Mouse (Mus musculus): ENCODE measurements around the gene Pdzk1ip1. TPM values are rescaled to one million over a fixed set of nuclear protein-coding genes. Genes with fewer than 3 reads are reported as not detected.

Gene Pdzk1ip1
- polyA plus RNA-seq (2015; fragmentation: Nextera tagmentation; extraction: Ambion mirVana): 292 and 326 TPM in 2 replicates

DNA sequence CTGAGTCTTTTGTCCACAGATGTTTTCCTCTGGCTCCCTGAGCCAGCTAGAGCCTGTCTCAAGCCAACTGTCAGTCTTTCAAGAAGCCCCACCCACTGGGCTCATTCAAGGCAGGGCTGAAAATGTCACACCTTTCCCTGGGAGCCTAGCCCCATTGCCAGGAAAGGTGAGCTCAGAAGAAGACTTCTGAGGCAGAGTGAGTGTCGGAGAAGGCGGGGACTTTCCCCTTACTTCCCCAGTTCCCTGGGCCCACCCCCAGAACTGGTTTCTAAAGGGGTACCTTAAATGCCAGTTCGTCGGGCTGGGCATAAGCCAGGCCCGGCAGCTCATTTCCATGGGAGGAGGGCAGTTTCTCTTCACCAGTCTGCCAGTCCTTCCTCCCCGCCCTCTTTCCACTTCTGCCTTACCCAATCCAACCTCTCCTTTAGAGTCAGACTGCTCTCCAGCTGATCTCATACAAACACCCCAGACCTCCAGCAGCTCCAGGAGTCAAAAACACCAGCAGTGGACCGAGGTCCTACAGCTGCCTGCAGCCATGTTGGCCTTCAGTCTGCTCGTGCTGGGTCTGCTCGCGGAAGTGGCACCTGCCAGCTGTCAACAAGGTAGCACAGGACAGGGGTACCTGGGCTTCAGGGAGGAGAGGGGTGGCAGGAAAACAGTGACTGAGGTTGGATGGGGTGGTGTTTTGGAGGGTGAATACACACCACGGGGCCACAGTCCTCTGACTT, at the start of gene Pdzk1ip1:
Gene Pdzk1ip1 (plus strand): TSS at position 98 of the 728 bp plus-strand sequence.
- H3K27ac ChIP-seq (ENCODE audit: low read length): peak within 1 kb of the TSS; percentile 85
- 9% methylated on average over 11 of the region's 11 CpGs for WGBS
- H3K9ac ChIP-seq (replicated peaks; ENCODE audit: low read length): peak within 1 kb of the TSS; percentile 53
- H3K36me3 ChIP-seq (ENCODE audit: insufficient read depth, low read length): no peaks in the 10 kb centered on the region
- 0 out of 2 replicates have a peak, but pooled peaks cover 18% of the 10 kb centered on the region for H3K4me1 ChIP-seq (ENCODE audit: insufficient read depth, low read length)
- peak; percentile 49 for ATAC-seq (ENCODE audit: low FRiP score, low TSS enrichment)
- no peaks in the 10 kb centered on the region for H3K27me3 ChIP-seq (ENCODE audit: insufficient read depth, low read length)
- peak within 1 kb of the TSS; percentile 41 for H3K4me2 ChIP-seq (replicated peaks; ENCODE audit: low read depth, low read length)
- H3K9me3 ChIP-seq (ENCODE audit: low read length): no peaks in the 10 kb centered on the region
- H3K4me3 ChIP-seq (ENCODE audit: low read length): peak within 1 kb of the TSS; percentile 37

DNA sequence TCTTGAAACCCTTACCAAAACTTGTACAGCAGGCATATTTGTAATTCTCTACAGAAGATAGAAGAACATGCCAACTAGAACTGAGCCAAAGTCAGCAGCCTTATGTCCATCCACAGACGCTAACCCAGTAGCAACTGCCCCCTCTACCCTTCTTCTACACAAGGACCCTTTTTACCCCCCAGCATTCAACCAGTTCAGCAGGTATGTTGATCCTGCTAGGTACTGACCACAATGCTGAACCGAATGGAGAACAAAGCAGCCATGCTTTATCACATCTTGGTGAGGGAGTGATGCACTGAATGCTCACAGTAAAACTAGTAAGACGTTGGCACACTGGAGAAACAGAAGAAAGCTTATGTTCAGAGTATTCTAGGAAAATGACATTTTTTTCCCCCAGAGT, 42.9 kb upstream of the Pdzk1ip1 start:
- no peaks in the 10 kb centered on the region for H3K9me3 ChIP-seq (ENCODE audit: low read length)
- H3K36me3 ChIP-seq (ENCODE audit: insufficient read depth, low read length): peaks cover 16% of the 10 kb centered on the region
- WGBS: 78% methylated on average over 3 of the region's 3 CpGs
- no peak overlapping the region for H3K27ac ChIP-seq (ENCODE audit: low read length)
- no peak for ATAC-seq (ENCODE audit: low FRiP score, low TSS enrichment)
- H3K4me2 ChIP-seq (replicated peaks; ENCODE audit: low read depth, low read length): no peak overlapping the region
- no peak overlapping the region for H3K4me3 ChIP-seq (ENCODE audit: low read length)
- H3K4me1 ChIP-seq (ENCODE audit: insufficient read depth, low read length): no peaks in the 10 kb centered on the region
- H3K9ac ChIP-seq (replicated peaks; ENCODE audit: low read length): no peak overlapping the region
- peaks cover 24% of the 10 kb centered on the region for H3K27me3 ChIP-seq (ENCODE audit: insufficient read depth, low read length)

DNA sequence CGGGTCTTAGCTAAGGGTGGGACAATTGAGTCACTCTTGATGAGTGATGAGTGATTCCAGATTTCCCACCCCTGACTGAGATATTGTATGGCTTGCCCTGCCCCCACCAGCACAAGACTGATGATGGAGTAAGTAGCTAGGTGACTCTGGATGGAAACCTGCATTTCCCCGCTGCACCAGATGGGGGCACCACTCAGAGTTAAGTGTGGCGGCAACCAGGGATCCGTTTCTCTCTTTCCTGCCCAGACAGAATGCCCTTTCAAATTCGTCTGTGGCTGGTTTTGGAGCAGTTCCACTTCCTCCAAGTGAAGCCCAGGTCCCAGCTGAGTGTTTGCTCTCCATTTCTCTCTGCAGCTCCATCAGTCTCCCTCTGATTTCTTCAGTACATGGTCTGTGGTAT, 40.8 kb upstream of the Pdzk1ip1 start:
- H3K4me1 ChIP-seq (ENCODE audit: insufficient read depth, low read length): peaks cover 4% of the 10 kb centered on the region
- H3K4me2 ChIP-seq (replicated peaks; ENCODE audit: low read depth, low read length): no peak overlapping the region
- H3K27ac ChIP-seq (ENCODE audit: low read length): no peak overlapping the region
- H3K9ac ChIP-seq (replicated peaks; ENCODE audit: low read length): no peak overlapping the region
- ATAC-seq (ENCODE audit: low FRiP score, low TSS enrichment): no peak
- WGBS: 6% methylated on average over 5 of the region's 5 CpGs
- H3K27me3 ChIP-seq (ENCODE audit: insufficient read depth, low read length): peaks cover 45% of the 10 kb centered on the region
- no peak overlapping the region for H3K4me3 ChIP-seq (ENCODE audit: low read length)
- no peaks in the 10 kb centered on the region; the same call in 1 of the 2 replicates for H3K36me3 ChIP-seq (ENCODE audit: insufficient read depth, low read length)
- no peaks in the 10 kb centered on the region for H3K9me3 ChIP-seq (ENCODE audit: low read length)

DNA sequence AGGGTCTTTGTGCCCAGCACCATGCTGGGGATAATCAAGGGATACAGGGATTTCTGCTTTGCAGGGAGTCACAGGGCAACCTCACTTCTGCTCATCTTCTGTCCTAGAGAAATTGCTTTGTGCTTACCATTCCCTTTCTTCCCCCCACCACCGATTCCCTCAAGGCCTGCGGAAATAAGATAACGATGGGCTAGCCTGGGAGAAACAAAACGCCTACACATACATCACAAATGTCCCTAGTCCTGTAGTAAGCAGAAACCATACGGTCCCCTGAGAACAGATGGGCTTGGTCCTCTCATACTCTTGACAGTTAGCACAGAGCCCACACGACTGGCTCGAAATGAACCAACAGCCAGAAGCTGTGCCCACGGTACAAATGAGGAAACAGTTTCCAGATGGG, 40.3 kb upstream of the Pdzk1ip1 start:
- Histone ChIP-seq H3K27ac (ENCODE audit: low read length) (no peak overlapping the region), H3K4me2 (replicated peaks; ENCODE audit: low read depth, low read length) (no peak overlapping the region), H3K4me1 (ENCODE audit: insufficient read depth, low read length) (peaks cover 4% of the 10 kb centered on the region), H3K4me3 (ENCODE audit: low read length) (no peak overlapping the region), H3K27me3 (ENCODE audit: insufficient read depth, low read length) (peaks cover 49% of the 10 kb centered on the region), H3K9ac (replicated peaks; ENCODE audit: low read length) (no peak overlapping the region), H3K9me3 (ENCODE audit: low read length) (no peaks in the 10 kb centered on the region), H3K36me3 (ENCODE audit: insufficient read depth, low read length) (no peaks in the 10 kb centered on the region; the same call in 1 of the 2 replicates)
- no peak for ATAC-seq (ENCODE audit: low FRiP score, low TSS enrichment)
- WGBS: 66% methylated on average over 8 of the region's 8 CpGs

DNA sequence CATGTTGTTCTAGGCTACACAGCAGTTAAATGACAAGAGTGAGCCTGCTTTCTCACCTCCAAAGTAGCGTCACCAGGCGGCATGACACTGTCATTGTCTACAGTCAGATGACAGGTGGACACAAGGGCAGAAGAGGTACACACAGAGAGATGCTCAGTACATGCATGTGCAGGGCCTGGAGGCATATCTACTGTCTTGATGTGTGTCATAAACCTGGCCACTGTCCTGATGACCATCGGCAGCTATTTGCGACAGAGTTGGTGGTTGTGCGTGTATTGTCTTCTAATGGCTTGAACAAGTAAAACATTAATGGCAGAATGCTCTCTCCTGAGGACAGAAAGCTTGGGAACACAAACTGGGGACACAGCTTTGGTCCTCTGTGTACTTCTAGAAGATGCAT, 37.3 kb upstream of the Pdzk1ip1 start:
- 70% methylated on average over 5 of the region's 5 CpGs for WGBS
- H3K4me1 ChIP-seq (ENCODE audit: insufficient read depth, low read length): peaks cover 4% of the 10 kb centered on the region
- peaks cover 78% of the 10 kb centered on the region for H3K27me3 ChIP-seq (ENCODE audit: insufficient read depth, low read length)
- H3K36me3 ChIP-seq (ENCODE audit: insufficient read depth, low read length): no peaks in the 10 kb centered on the region
- no peak for ATAC-seq (ENCODE audit: low FRiP score, low TSS enrichment)
- no peaks in the 10 kb centered on the region for H3K9me3 ChIP-seq (ENCODE audit: low read length)
- H3K27ac ChIP-seq (ENCODE audit: low read length): no peak overlapping the region
- H3K9ac ChIP-seq (replicated peaks; ENCODE audit: low read length): no peak overlapping the region
- no peak overlapping the region for H3K4me2 ChIP-seq (replicated peaks; ENCODE audit: low read depth, low read length)
- no peak overlapping the region for H3K4me3 ChIP-seq (ENCODE audit: low read length)

DNA sequence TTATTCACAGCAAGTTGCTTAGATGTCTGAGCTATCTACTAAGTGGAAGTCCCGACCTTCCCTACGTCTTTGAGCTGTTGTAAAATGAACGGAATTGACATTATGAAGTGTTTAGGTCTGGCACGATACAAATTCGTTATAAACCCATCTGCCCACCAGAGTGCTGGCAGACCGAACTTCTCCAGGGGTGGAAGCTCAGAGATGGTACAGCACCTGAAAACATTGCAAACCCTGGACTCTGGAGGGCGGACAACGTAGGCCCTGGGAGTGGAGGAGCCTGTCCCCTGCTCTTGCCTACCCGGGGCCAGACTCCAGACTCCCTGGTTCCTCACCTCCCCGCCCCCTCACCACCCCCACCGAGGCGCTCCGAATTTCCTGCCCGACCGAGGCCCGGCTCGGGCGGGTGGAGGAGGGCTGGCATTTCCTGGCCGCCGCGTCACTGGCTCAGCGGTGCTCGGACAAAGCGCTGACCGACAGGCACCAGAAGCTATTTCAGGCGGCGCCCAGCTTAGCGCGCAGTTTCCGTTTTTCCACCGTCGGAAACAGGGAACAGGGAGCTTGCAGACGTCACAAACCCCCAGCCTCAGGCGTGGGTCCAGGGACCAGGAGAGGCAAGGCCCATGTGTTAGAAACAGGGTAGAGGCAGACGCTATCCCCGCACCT, 36.0 kb upstream of the Pdzk1ip1 start:
- Histone ChIP-seq H3K36me3 (ENCODE audit: insufficient read depth, low read length) (no peaks in the 10 kb centered on the region), H3K27ac (ENCODE audit: low read length) (peak overlapping the region; percentile 50), H3K4me1 (ENCODE audit: insufficient read depth, low read length) (peaks cover 14% of the 10 kb centered on the region), H3K4me3 (ENCODE audit: low read length) (peak overlapping the region; percentile 42), H3K9ac (replicated peaks; ENCODE audit: low read length) (peak overlapping the region; percentile 42), H3K4me2 (replicated peaks; ENCODE audit: low read depth, low read length) (peak overlapping the region; percentile 55), H3K27me3 (ENCODE audit: insufficient read depth, low read length) (peaks cover 78% of the 10 kb centered on the region), H3K9me3 (ENCODE audit: low read length) (no peaks in the 10 kb centered on the region)
- peak; percentile 88 for ATAC-seq (ENCODE audit: low FRiP score, low TSS enrichment)
- under 1% methylated on average over 36 of the region's 36 CpGs for WGBS

DNA sequence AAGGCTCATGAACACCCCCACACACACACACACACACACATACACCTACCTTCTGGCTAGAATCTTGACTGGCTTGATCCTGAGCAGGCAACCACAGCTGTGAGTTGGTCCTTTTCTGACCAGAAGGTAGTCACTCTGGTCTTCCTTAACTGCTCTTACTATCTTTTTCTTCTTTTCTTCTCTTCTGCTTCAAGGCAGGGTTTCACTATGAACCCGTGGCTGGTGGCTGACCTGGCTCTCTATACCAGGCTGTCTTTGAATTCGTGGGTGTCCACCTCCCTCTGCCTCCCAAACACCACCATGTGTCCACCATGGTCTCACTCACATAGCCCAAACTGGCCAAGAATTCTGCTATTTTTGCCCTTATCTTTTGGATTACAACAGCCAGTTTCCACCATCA, 33.5 kb upstream of the Pdzk1ip1 start:
- no peak overlapping the region for H3K9ac ChIP-seq (replicated peaks; ENCODE audit: low read length)
- no peak overlapping the region for H3K27ac ChIP-seq (ENCODE audit: low read length)
- peaks cover 74% of the 10 kb centered on the region for H3K27me3 ChIP-seq (ENCODE audit: insufficient read depth, low read length)
- 8% methylated on average over 2 of the region's 2 CpGs for WGBS
- H3K4me2 ChIP-seq (replicated peaks; ENCODE audit: low read depth, low read length): no peak overlapping the region
- H3K4me3 ChIP-seq (ENCODE audit: low read length): no peak overlapping the region
- no peak for ATAC-seq (ENCODE audit: low FRiP score, low TSS enrichment)
- no peaks in the 10 kb centered on the region for H3K36me3 ChIP-seq (ENCODE audit: insufficient read depth, low read length)
- no peaks in the 10 kb centered on the region for H3K9me3 ChIP-seq (ENCODE audit: low read length)
- peaks cover 14% of the 10 kb centered on the region for H3K4me1 ChIP-seq (ENCODE audit: insufficient read depth, low read length)

DNA sequence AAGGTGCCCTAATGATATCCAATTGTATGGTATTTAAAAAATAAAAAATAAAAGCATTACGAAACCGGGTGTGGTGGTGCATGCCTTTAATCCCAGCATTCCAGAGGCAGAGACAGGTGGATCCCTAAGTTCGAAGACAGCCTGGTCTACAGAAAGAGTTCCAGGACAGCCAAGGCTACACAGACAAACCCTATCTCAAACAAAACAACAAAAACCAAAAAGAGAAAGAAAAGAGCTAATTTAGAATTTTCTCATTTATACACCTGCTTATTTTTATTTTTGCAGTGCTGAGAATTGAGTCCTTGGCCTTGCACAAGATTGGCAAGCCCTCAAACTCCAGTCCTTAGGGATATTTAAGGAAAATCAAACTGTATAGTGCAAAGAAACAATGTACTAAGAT, 32.8 kb upstream of the Pdzk1ip1 start:
- WGBS: 22% methylated on average over 3 of the region's 3 CpGs

DNA sequence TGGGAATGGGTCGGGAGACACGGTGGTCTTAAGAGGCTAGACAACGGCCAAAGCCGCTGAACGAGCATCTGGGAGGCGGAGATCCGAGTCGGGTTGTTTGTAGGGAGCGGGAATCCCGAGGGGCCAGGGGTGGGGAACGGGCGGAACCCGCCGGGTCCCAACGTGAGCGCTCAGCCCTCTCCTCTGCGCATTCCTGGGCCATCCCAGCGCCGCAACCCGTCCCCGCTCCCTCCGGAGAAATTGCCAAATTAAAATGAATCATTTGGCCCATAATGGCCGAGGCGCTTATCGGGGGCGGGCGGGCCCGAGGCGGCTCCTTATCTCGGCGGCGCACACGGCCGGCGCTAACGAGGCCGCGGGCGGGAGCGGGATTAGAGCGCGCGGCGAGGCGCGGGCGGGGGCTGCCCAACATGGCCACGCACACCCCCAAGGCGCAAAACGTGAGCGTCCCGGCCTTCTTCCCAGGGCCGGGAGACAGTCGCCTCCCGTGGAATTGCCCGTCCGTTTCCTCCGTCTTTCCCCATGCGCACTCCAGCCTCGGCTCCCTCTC, 32.1 kb upstream of the Pdzk1ip1 start, which contains the start of gene Tal1:
Gene Tal1 (plus strand): TSS at position 56 of the 550 bp plus-strand sequence.
- H3K36me3 ChIP-seq (ENCODE audit: insufficient read depth, low read length): no peaks in the 10 kb centered on the region
- peak within 1 kb of the TSS; percentile 69 for H3K27ac ChIP-seq (ENCODE audit: low read length)
- peaks cover 14% of the 10 kb centered on the region for H3K4me1 ChIP-seq (ENCODE audit: insufficient read depth, low read length)
- H3K9ac ChIP-seq (replicated peaks; ENCODE audit: low read length): peak within 1 kb of the TSS; percentile 50
- H3K4me2 ChIP-seq (replicated peaks; ENCODE audit: low read depth, low read length): peak within 1 kb of the TSS; percentile 58
- peak; percentile 9; the same call in 1 of the 2 replicates for ATAC-seq (ENCODE audit: low FRiP score, low TSS enrichment)
- WGBS: under 1% methylated on average over 60 of the region's 60 CpGs
- H3K9me3 ChIP-seq (ENCODE audit: low read length): no peaks in the 10 kb centered on the region
- peaks cover 77% of the 10 kb centered on the region for H3K27me3 ChIP-seq (ENCODE audit: insufficient read depth, low read length)
- peak within 1 kb of the TSS; percentile 49 for H3K4me3 ChIP-seq (ENCODE audit: low read length)

More for the DNA sequence above, 32.8 kb upstream of the Pdzk1ip1 start:
- Histone ChIP-seq H3K9me3 (ENCODE audit: low read length) (no peaks in the 10 kb centered on the region), H3K27ac (ENCODE audit: low read length) (no peak overlapping the region), H3K36me3 (ENCODE audit: insufficient read depth, low read length) (no peaks in the 10 kb centered on the region), H3K4me2 (replicated peaks; ENCODE audit: low read depth, low read length) (peak overlapping the region; percentile 58), H3K4me1 (ENCODE audit: insufficient read depth, low read length) (peaks cover 14% of the 10 kb centered on the region), H3K9ac (replicated peaks; ENCODE audit: low read length) (peak overlapping the region; percentile 50), H3K4me3 (ENCODE audit: low read length) (no peak overlapping the region), H3K27me3 (ENCODE audit: insufficient read depth, low read length) (peaks cover 77% of the 10 kb centered on the region)
- no peak for ATAC-seq (ENCODE audit: low FRiP score, low TSS enrichment)
